Mouse (Mus musculus) stomach, embryonic 16.5 days (tissue): Measurements from ENCODE around the gene Tex22. TPM values are rescaled to one million over a fixed set of nuclear protein-coding genes. Genes with fewer than 3 reads are reported as not detected.
A peak's percentile ranks its signal among the peaks of the same experiment; 100 is the strongest.

ENCODE experiments used
- ATAC-seq: fragments of 200-750 bp; cut with Nextera tagmentation; 2 replicates; pipeline ENCODE4 v1.8.0; 2017; ENCODE audit warnings: moderate number of reproducible peaks, moderate TSS enrichment; ENCODE audit not compliant: insufficient read depth, low FRiP score
- H3K27ac ChIP-seq: fragments of 300-500 bp; sonication (generic); 2 replicates; pipeline ENCODE4 v1.5.1; 2014; ENCODE audit warnings: low read length
- H3K27me3 ChIP-seq: fragments of 300-500 bp; sonication (generic); 2 replicates; pipeline ENCODE4 v1.6.1; 2014; ENCODE audit warnings: low read length, control low read depth, mixed read lengths; ENCODE audit not compliant: control insufficient read depth, insufficient read depth
- H3K36me3 ChIP-seq: fragments of 300-500 bp; sonication (generic); 2 replicates; pipeline ENCODE4 v1.6.1; 2014; ENCODE audit warnings: low read length; ENCODE audit not compliant: control insufficient read depth, insufficient read depth
- H3K4me1 ChIP-seq: fragments of 300-500 bp; sonication (generic); 2 replicates; pipeline ENCODE4 v1.6.1; 2014; ENCODE audit warnings: low read length, control low read depth, mixed read lengths; ENCODE audit not compliant: control insufficient read depth, insufficient read depth
- H3K4me2 ChIP-seq: fragments of 300-500 bp; sonication (generic); 2 replicates; pipeline ENCODE4 v1.6.1; 2014; ENCODE audit warnings: low read depth, low read length, mixed read lengths
- H3K4me3 ChIP-seq: fragments of 300-500 bp; sonication (generic); replicated peaks from 2 replicates; pipeline ENCODE4 v1.5.1; 2014; ENCODE audit warnings: mild to moderate bottlenecking, low read length
- H3K9ac ChIP-seq: fragments of 300-500 bp; sonication (generic); 2 replicates; pipeline ENCODE4 v1.6.1; 2014; ENCODE audit warnings: low read length
- H3K9me3 ChIP-seq: fragments of 300-500 bp; sonication (generic); replicated peaks from 2 replicates; pipeline ENCODE4 v1.6.1; 2016; ENCODE audit warnings: low read length, control low read depth; ENCODE audit not compliant: control insufficient read depth
- WGBS: fragments of 180-500 bp; shearing (Covaris S2); extraction: QIAGEN DNeasy Blood & Tissue Kit; methylation state at CpG from one replicate; pipeline ENCODE4 v1.1.7; 2014; 5-methylcytosine and 5-hydroxymethylcytosine counted together
- polyA plus RNA-seq: library from polyadenylated mRNA; unstranded; fragments of >200 nt; fragmentation: Nextera tagmentation; extraction: Ambion mirVana; gene quantifications from 2 replicates; pipeline ENCODE4 v1.2.1, GENCODE M21; 2015

The Tex22 gene
- polyA plus RNA-seq: not detected in 2 replicates

DNA sequence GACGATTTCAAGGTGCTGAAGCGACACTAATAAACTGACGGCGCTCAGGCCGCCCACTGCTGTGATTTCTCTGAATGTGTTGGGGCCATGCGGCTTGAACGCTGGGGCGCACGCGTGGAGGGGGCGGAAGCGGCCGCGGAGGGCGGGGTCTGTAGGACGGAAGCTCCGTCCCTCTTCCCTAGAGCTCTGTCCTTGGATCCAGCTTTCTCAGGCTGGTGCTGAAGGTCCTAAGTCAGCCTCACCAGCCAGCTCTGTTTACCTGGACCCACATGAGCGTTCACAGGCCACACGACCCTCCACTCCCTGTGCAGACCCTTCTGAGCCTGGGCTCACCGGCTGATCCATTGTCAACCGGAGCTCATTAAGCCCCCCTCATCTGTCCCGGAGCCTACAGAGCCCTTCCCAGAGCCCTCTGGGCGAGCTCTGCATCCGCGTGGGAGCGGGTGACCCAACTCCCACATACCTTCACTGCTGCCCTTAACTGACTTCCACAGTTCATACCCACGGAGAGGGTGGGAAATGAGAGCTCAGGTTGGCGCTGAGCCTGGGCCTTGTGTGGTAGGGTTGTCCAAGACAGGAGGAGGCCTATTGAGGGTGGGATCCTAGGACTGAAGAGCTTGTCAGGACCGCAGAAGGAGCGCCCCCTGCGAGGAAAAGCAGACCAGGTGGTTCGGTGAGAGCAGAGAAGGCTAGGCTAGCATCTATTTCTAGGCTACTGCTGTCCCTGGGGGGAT, at the start of gene Tex22:
Gene Tex22 (plus strand): TSS at position 174 of the 734 bp plus-strand sequence.
- Histone ChIP-seq H3K9me3 (no peaks in the 10 kb centered on the region), H3K27ac (peak within 1 kb of the TSS; percentile 91), H3K36me3 (peaks cover 13% of the 10 kb centered on the region), H3K27me3 (no peaks in the 10 kb centered on the region), H3K9ac (peak within 1 kb of the TSS; percentile 79), H3K4me3 (peak within 1 kb of the TSS; percentile 56), H3K4me1 (peaks cover 21% of the 10 kb centered on the region), H3K4me2 (peak within 1 kb of the TSS; percentile 96)
- 2% methylated on average over 32 of the region's 32 CpGs for WGBS
- ATAC-seq: peak; percentile 92

DNA sequence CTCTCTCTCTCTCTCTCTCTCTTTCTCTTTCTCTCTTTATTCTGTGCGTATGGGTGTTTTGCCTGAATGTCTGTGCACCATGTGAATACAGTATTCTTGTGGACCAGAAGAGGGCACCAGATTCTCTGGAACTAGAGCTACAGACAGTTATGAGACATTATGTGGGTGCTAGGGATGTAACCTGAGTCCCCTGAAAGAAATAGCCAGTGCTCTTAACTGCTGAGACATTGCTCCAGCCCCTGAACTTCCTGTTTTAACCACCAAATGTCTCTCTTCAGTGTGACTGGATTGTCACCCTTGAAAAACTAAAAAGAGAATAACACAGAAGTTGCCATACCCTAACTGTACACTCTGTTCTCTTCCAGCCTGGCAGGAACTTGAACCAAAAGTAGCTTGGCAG, 47.7 kb upstream of the Tex22 start:
- Histone ChIP-seq H3K9me3 (no peaks in the 10 kb centered on the region), H3K4me1 (0 out of 2 replicates have a peak, but pooled peaks cover 8% of the 10 kb centered on the region), H3K4me2 (no peak overlapping the region), H3K9ac (no peak overlapping the region), H3K36me3 (0 out of 2 replicates have a peak, but pooled peaks cover 8% of the 10 kb centered on the region), H3K27ac (no peak overlapping the region), H3K4me3 (no peak overlapping the region), H3K27me3 (no peaks in the 10 kb centered on the region)
- no peak for ATAC-seq
- WGBS: 100% methylated on average over 1 of the region's 1 CpGs

DNA sequence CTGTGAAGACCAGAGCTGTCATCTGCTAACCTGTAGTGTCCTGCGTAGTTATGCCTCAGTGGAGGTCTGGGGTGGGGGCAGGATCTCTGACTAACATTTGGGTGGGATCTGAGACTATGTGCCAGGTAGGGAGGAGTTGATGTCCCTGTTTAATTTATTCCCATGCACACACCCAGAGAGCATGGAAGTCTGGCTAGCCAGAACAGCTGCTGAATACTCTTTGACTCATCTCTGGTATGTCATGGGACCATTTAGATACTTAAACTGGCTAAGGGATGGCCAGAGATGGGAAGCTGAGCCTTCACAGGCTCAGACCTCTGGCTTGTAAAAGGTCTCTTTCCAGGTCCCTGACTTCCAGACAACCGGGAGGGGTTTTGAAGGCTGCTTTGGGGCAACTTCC, 46.8 kb upstream of the Tex22 start:
- Histone ChIP-seq H3K36me3 (0 out of 2 replicates have a peak, but pooled peaks cover 8% of the 10 kb centered on the region), H3K4me1 (0 out of 2 replicates have a peak, but pooled peaks cover 8% of the 10 kb centered on the region), H3K27ac (no peak overlapping the region), H3K4me2 (no peak overlapping the region), H3K9me3 (no peaks in the 10 kb centered on the region), H3K4me3 (no peak overlapping the region), H3K27me3 (no peaks in the 10 kb centered on the region), H3K9ac (no peak overlapping the region)
- no peak for ATAC-seq
- 89% methylated on average over 2 of the region's 2 CpGs for WGBS

DNA sequence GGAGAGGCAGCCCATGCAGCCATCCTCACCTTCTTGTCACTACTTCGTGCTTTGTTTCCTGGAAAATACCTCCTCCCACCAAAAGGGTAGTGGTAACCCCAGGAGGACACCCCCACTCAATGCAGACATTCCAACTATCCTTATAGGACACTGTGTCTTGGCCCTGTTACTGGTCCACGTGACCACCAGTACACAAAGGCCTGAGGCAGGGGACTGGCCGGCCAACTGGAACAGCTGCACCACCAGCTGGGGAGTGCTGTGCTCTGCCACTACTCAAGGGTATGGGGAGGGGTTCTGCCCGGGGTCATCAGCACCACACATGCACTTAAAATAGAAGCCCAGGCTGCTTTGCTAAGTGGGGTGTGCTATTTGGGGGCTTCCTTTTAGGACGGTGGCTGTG, 46.2 kb upstream of the Tex22 start:
- no peak overlapping the region for H3K27ac ChIP-seq
- H3K4me1 ChIP-seq: 0 out of 2 replicates have a peak, but pooled peaks cover 8% of the 10 kb centered on the region
- no peak overlapping the region for H3K4me3 ChIP-seq
- no peaks in the 10 kb centered on the region for H3K9me3 ChIP-seq
- H3K9ac ChIP-seq: no peak overlapping the region
- H3K27me3 ChIP-seq: no peaks in the 10 kb centered on the region
- no peak for ATAC-seq
- H3K36me3 ChIP-seq: 0 out of 2 replicates have a peak, but pooled peaks cover 8% of the 10 kb centered on the region
- WGBS: 65% methylated on average over 5 of the region's 5 CpGs
- H3K4me2 ChIP-seq: no peak overlapping the region

DNA sequence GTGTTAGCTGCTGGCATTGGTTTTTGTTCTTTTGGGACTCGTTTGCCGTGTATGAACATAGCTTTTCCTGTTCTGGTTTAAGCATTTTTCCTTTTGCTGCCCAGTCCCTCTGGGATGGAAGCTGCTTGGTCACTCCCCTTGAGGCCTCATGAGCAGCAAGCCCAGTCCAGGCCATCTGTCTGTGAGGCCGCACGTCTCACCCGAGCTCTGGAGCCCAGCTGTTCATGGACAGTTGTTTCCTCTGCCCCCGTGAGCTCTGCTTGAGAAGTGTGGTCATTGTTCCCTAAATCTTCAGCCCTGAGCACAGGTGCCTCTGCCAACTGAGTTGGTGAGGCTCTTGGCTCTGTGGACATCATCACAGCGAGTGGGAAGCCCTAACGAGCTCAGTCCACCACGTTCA, 45.4 kb upstream of the Tex22 start:
- H3K9me3 ChIP-seq: no peaks in the 10 kb centered on the region
- H3K4me1 ChIP-seq: 0 out of 2 replicates have a peak, but pooled peaks cover 8% of the 10 kb centered on the region
- H3K27me3 ChIP-seq: no peaks in the 10 kb centered on the region
- WGBS: 66% methylated on average over 9 of the region's 9 CpGs
- 0 out of 2 replicates have a peak overlapping the region, but pooled peaks have one; percentile 20 for H3K27ac ChIP-seq
- H3K9ac ChIP-seq: no peak overlapping the region
- no peak overlapping the region for H3K4me3 ChIP-seq
- no peak overlapping the region for H3K4me2 ChIP-seq
- no peak for ATAC-seq
- 0 out of 2 replicates have a peak, but pooled peaks cover 8% of the 10 kb centered on the region for H3K36me3 ChIP-seq

DNA sequence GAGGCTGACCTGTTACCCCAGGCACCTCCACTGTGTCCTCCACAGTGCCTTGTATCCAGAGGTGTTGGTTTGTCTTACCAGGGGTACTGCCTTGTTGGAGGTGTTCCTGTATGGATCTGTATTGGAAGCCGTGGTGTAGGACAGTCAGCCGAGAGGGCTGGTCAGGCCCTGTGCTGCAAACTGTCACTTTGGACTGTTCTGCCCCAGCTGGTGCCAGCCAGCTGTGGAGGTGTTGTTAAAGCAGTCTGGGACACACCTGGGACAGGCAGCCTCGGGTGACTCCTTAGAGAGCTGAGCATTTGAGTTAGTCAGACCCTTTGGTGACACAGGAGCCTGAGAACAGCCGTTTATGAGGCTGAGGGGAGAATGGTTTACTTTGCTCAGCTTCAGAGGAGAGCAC, 44.3 kb upstream of the Tex22 start:
- Histone ChIP-seq H3K4me3 (no peak overlapping the region), H3K9ac (peak overlapping the region; percentile 3; the same call in 1 of the 2 replicates), H3K4me2 (no peak overlapping the region), H3K27ac (no peak overlapping the region), H3K4me1 (0 out of 2 replicates have a peak, but pooled peaks cover 8% of the 10 kb centered on the region), H3K36me3 (0 out of 2 replicates have a peak, but pooled peaks cover 8% of the 10 kb centered on the region), H3K9me3 (no peaks in the 10 kb centered on the region), H3K27me3 (no peaks in the 10 kb centered on the region)
- no peak for ATAC-seq
- 41% methylated on average over 4 of the region's 4 CpGs for WGBS

DNA sequence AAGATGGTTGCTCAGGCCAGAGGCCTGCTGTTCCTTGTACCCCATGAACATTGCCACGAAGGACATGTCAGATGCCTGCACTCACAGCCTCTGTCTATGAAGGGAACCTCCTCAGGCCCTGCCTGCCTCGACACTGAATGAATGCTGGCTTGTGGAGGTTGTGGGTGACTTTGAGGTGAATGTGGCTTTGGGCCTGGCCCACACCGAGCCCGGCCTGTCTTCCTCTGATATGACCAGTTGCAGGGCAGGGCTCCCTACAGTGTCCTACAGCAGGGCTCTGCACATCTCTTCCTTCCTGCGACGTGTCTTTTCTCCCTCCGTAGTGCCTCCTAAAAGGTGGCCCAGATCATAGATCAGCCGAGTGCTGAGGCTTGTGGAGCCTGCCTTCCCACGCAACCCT, 43.3 kb upstream of the Tex22 start:
- Histone ChIP-seq H3K27me3 (no peaks in the 10 kb centered on the region), H3K4me2 (no peak overlapping the region), H3K9ac (no peak overlapping the region), H3K4me3 (no peak overlapping the region), H3K36me3 (no peaks in the 10 kb centered on the region), H3K27ac (no peak overlapping the region), H3K9me3 (no peaks in the 10 kb centered on the region), H3K4me1 (0 out of 2 replicates have a peak, but pooled peaks cover 8% of the 10 kb centered on the region)
- ATAC-seq: no peak
- 69% methylated on average over 9 of the region's 9 CpGs for WGBS

DNA sequence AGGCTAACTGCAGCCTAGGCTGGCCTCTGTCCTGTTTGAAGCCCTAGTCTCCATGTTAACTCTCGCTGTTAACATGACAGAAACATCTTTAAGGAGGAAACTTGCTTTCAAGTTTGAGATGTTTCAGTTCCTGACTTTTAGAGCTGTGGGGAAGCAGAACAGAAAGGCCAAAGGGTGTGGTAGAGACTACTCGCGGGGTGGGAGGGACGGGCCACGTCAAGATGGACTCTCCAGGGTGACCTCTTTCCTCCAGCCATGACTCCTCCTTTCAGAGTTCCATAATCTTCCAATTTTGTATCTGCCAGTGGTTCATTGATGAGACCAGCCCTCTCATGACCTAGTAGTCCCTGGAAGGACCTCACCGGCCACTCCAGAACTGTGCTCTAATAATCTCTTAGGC, 42.9 kb upstream of the Tex22 start:
- no peak for ATAC-seq
- H3K9me3 ChIP-seq: no peaks in the 10 kb centered on the region
- 0 out of 2 replicates have a peak, but pooled peaks cover 8% of the 10 kb centered on the region for H3K4me1 ChIP-seq
- H3K9ac ChIP-seq: no peak overlapping the region
- H3K27me3 ChIP-seq: no peaks in the 10 kb centered on the region
- H3K36me3 ChIP-seq: no peaks in the 10 kb centered on the region
- no peak overlapping the region for H3K4me3 ChIP-seq
- H3K27ac ChIP-seq: no peak overlapping the region
- H3K4me2 ChIP-seq: no peak overlapping the region
- WGBS: 71% methylated on average over 6 of the region's 6 CpGs
